Mouse (Mus musculus): ENCODE results near the gene Nek11.

Nek11 gene

GRCm38 (mm10) chr9:105312686-105313085, 82.6 kb downstream of the Nek11 start:
- DNase-seq, result no peak

GRCm38 (mm10) chr9:105309553-105310281, 85.6 kb downstream of the Nek11 start:
- DNase-seq, result no peak

- no peak for DNase-seq
These were observed 89.3 kb downstream of the Nek11 start for GRCm38 (mm10) chr9:105306042-105306441.

- DNase-seq, result no peak
These were observed 93.1 kb downstream of the Nek11 start for GRCm38 (mm10) chr9:105302230-105302629.

DNA sequence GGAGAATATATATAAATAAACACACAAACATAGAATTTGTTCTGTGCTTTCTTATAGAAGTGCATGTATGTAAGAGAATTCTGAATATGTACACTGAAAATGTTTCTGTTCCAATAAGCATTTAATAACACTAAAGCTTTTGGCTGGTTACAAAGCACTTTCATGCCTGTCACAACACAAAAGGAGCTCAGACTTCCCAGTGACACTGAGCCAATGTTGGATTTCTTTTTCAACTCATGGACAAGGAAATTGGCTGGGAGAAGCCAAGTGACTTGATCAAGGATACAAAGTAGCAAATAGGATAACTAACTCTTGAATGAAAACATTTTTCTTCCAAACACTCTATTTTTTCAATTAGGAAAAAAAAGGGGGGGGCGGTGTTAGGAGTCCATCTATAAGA, 93.9 kb downstream of the Nek11 start:
- DNase-seq, result no peak

DNA sequence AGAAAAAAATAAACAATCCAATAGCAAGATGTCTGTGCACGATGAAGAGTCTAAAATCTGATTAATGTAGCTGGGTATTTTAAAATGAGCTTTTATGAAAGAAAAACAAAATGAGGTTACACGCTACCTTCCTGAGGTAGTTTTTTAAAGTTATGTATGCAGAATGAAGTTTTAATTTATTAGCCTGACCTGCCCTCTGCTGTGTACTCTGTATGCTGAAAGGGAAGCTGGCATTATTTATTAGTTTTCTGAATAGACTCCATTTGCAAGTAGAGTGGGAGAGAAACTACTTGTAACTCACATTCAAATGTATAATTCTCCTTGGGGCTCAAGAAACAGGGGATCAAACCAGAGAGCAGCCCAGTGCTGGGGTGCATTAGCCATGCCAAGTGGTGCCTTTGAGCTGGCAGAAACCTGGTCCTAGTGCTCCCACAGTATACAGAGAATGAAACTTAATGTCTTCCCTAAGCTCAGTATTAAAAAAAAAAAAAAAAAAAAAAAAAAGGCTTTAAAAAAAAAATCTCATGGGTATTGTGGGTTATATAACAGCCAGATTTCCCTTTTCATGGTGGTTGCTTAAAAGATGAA, 94.5 kb downstream of the Nek11 start:
- DNase-seq, result no peak

- no peak for DNase-seq
These were observed 110.7 kb downstream of the Nek11 start for GRCm38 (mm10) chr9:105284670-105285069.

- peak; percentile 7 to 57 for DNase-seq
These were observed 112.6 kb downstream of the Nek11 start for GRCm38 (mm10) chr9:105282725-105283124.

DNA sequence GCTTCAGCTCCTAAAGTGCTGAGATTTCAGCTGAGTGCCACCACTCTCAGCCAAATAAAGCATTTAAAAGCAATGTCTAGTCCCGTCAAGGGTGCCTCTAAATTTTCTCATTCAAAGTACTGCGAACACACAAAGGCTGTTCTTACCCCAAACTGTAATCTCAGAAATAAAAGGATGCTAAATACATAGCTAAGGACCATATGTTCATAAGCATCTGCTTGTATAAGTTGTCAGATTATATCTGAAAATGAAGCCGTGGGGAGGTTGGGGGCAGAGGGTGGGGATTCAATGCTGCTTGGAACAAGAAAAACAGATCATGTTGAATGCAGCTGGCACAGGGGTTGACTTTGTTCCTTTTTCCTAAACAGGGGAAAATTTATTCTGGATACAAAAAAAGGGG, 120.4 kb downstream of the Nek11 start:
- no peak for DNase-seq

- DNase-seq, result no peak
These were observed 121.0 kb downstream of the Nek11 start for GRCm38 (mm10) chr9:105274286-105274685.

- no peak for DNase-seq
These were observed 123.1 kb downstream of the Nek11 start for GRCm38 (mm10) chr9:105272241-105272640.

DNA sequence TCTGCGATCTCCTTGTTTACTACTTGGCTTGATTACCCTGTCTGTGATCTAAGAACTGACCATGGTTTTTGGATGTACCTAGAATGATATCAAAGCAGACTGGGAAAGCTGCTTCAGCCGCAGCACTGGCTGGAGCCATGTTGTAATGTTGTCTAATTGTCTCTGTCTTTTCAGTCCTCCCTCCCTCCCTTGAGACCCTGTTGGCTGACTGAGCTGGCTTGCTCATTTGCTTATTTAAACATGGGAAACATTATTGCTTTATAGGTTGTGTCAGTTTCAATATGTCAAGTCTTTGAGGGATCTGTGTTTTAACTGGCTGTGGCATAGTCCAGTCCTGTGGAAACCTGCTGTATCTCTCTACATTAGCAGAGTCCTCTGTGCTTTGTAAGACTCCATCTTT, 132.2 kb downstream of the Nek11 start:
- DNase-seq, result no peak

DNA sequence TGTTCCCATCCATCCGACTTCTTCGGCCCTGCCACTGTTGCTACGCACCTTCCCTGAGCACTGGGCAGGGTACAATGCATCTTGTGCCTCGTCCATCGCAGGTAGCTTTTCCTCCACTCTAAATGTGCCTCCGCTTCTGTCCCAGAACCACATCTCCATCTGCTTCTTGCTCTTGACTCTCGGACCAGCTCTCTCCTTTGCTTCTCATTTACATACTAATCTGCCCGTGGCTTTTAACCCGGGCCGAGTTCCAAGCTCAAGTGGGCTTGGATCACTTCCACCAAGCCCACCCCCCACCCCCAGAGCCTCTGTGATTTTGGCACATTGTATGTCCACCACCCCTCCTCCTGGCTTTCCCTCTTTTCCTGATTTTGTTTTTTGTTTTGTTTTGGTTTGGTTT, 137.7 kb downstream of the Nek11 start:
- DNase-seq, result no peak

GRCm38 (mm10) chr9:105254076-105254475, 141.2 kb downstream of the Nek11 start:
- DNase-seq, result no peak

DNA sequence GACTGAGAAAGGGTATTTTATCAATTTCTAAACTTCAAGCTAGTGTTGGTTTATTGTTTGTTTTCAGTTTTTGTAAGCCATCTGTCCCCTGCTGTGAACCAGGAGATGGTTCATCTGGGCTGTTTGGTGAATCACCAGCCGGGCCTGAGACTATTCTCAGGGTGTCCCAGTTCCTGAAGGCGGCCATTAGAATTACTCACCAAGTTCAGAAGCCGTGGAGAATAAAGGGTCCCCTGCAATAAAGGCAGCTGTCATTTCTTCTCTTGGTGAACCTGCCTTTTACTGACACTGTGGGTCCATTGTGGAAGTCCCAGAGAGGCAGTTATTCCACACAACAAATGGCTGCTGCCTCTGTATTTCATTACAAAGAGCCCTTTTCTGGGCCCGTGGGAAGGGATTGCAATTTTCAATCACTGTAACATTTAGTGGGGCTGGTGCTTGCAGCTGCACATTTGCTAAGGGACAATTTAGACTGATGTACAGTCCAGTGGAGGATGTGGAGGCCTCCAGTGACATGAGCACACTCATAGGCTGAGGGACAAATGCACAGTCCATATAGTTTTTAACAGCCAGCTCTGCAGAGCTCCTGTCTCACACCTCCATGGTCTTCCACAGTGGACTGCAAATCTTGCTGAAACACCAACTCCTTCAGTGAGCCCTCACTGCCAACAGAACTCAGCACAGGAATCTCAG, 142.8 kb downstream of the Nek11 start:
- DNase-seq, result no peak

- DNase-seq, result no peak
These were observed 144.1 kb downstream of the Nek11 start for GRCm38 (mm10) chr9:105251256-105251655.

DNA sequence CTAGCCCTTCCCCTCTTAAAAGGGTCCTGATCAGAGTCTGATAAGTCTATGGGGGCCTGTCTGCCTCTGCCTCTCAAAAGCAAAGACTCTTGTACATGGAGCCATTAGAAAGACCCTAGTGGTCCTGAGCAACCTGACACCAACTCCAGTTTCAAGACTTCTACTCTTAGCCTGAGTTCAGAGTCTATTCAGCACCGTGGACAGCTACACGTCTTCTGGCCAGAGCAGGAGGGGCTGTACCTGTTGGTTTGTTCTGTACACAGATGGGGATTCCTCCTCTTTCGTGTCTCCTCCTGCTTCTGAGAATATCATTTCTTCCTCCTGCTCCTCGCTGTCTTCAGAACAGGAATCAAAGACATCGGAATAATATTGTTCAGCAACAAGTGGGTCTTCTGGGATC, 151.3 kb downstream of the Nek11 start:
- DNase-seq, result no peak

DNA sequence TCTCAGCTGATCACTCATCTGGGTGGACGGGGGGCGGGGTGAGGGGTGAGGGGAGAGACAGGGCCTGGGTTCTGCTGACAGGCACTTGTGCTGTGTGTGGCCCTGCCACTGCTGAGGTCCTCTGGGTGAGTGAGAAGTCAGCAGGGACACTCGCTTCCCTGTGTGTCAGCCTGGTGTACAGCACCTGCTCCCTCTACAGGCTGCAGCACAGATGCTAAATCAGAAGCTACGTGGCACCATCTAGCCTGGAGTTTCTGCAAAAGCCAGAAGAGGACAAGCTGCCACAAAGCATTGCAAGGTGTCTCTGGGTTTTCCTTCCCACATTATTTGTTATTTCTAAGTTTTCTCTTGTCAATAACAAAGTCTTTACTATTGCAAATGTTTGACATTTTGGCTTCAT, 180.9 kb downstream of the Nek11 start:
- no peak for DNase-seq

DNA sequence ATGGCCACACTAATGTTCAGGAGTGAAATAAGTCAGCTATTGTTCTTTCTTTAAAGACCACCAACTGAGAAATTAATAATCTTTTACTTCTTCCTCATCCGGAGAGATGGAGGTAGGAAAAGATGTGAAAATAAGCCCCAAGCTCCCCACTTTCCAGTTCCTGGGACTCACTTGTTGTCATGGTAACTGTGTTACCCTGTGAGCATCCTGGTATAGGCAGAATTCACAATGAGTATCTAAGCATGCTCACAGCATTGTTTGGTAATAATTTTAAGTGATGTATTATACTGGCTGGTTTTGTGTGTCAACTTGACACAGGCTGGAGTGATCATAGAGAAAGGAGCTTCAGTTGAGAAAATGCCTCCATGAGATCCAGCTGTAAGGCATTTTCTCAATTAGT, 195.0 kb downstream of the Nek11 start:
- DNase-seq, result no peak

DNA sequence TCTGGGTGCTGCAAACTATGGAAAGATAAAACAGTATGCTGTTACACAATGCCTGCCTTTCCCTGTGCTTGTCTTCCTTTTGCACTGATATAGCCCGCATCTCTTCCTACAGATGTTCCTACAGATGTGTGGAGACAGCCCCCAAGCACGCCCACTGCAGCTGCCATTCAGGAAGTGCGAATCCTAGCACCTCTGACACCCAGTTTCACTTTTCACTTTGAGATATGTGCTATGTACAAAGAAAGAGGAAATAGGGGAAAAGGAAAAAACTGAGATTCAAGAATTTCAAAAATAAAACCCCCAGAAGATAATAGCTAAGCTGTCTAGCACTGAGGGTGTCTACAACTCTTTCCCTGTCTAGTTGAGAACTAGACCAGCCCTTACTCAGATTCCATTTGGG, 208.6 kb downstream of the Nek11 start:
- no peak for DNase-seq

- DNase-seq, result no peak
These were observed 212.9 kb downstream of the Nek11 start for GRCm38 (mm10) chr9:105182392-105182791.

- no peak for DNase-seq
These were observed 250.3 kb downstream of the Nek11 start, which contains the start of gene 1700080E11Rik for GRCm38 (mm10) chr9:105144992-105145391. Gene 1700080E11Rik (minus strand): TSS chr9:105145092.

DNA sequence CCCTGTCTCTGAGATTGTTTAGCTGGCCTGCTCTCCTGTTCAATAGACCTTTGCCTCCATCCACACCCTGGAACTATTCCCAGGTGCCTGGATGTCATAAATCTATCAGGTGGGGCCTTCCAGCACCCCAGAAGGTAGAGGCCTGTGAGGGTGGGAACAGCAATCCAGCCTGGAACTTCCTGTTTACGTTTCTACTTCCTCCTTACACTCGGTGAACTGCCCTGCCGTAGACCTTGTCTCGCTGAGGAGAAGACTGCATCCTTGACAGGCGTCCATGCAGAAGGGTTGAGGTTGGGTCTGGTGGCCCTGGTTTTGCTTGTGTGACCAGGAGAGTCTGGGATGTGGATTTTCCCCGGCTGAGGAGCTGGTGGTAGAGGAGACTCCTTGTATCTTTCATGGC, 256.1 kb downstream of the Nek11 start:
- no peak for DNase-seq

GRCm38 (mm10) chr9:105136404-105136803, 258.9 kb downstream of the Nek11 start:
- no peak for DNase-seq

All from cerebellum, postnatal 25 days (tissue).